Mouse (Mus musculus) gastrocnemius, adult 18-20 months (tissue): ENCODE data around the gene Tldc1. TPM values are rescaled to one million over a fixed set of nuclear protein-coding genes. Genes with fewer than 3 reads are reported as not detected.

ENCODE experiments used
- DNase-seq: peaks from one replicate; pipeline ENCODE4 v3.0.0; 2021; ENCODE audit warnings: low spot score
- total RNA-seq, 2 experiments: library from RNA; stranded (reverse); gene quantifications; 2 replicates each; pipeline ENCODE4 v1.2.3; 2021

Tldc1 gene
- total RNA-seq, 2 experiments from 2014 or later = 3.4 TPM

- DNase-seq = no peak
Measured at GRCm38 (mm10) chr8:119802592-119802991, 24.4 kb upstream of the Tldc1 start.

- no peak for DNase-seq
Measured at GRCm38 (mm10) chr8:119801168-119801567, 23.0 kb upstream of the Tldc1 start.

- DNase-seq = no peak
Measured at GRCm38 (mm10) chr8:119798965-119799264, 20.7 kb upstream of the Tldc1 start.

DNA sequence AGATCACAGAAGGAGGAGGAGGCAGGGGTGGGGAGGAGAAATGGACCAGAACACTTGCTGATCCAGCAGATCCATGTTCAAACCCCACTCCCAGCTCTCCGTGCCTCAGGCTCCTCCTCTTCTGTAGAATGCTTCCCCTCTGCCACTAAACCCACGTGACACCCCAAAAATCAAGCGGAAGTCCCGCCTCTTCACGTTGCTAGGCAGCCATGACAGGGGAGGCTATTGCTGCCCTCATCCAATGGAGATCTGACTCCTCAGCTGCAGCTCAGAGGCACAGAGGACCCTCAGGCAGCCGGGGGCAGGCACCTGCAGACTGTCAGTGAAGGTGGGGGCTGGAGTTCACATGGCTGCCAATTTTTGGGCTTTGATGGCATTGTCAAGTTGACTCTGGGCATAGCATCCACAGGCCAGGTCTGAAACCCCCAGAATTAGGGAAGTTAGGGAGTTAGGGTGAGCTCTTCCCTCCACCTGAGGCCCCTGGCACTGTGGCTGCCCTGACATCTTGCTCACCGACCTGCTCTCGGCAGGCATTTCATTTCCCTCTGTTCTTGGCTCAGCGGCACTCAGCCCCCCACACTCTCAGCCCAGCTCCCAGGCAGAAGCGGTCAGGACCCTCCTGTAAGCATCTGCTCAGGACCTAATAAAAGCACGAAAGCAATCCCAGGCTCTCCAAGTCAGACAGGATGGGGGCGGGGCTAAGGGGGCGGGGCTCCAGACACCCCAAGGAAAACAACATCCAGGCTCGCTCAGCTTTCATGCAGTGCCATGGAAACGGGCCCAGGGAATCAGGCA is 20.2 kb upstream of the Tldc1 start:
- DNase-seq = no peak

- no peak for DNase-seq
Measured at GRCm38 (mm10) chr8:119795651-119796050, 17.4 kb upstream of the Tldc1 start.

GRCm38 (mm10) chr8:119794689-119795088 is 16.5 kb upstream of the Tldc1 start:
- no peak for DNase-seq

DNA sequence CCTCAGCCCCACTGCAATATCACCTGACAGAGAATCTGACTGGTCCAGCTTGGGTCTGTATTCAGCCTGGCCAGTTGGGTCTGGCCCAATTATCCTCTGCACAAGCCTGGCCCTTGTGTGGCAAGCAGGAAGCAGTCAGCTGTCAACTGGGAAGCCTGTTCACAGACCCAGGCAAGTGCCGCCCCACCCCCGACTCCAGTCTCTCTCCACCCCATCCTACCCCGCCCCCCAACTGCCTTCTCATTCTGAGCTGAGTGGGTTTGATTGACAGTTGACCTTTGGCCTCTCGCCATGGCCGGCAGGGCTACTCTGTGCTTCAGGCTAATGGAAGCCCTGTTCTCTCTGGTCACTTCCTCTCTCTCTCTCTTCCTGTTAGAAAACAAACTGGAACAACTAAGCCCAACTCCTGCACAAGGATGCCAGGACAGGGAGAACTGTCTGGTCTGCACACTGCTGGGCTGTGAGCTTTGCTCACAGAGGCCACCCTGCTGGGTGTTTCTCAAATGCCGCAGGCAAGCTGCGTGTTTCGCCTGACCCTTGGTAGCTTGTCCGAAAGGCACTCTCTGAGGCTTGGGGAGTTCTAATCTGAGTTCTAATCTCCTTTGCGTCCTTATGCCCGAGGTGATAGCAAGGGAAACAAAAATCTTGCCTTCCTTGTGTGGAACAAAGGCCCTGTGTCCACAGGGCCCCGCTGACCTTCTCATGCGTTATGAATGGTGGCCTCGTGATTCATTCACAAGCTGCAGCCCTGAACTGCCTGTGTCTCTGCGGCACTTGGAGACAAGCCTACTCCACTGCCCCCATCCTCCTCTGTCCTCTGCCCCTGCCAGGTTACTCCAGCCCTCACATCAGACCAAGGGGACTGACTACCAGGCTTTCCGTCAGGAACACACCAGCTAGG is 13.8 kb upstream of the Tldc1 start:
- no peak for DNase-seq

DNA sequence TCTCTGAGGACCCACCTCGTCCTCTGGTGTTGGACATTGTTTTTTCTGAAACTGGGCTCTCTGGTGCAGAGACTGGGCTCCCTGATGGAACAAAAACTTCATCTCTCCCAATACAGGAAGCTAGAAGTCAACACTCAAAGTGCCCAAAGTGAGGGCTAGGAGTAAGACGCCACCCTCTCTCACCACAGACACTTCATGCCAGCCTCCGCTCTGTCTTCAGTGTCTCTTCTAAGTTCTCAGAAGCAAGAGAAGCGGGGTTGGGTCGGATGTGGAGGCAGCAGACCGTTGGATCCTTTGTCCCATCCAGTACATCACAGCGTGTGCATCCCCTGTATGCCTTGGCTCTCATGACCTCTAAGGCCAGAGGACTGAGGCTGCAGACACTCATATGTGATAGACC is 11.4 kb upstream of the Tldc1 start:
- DNase-seq = no peak

DNA sequence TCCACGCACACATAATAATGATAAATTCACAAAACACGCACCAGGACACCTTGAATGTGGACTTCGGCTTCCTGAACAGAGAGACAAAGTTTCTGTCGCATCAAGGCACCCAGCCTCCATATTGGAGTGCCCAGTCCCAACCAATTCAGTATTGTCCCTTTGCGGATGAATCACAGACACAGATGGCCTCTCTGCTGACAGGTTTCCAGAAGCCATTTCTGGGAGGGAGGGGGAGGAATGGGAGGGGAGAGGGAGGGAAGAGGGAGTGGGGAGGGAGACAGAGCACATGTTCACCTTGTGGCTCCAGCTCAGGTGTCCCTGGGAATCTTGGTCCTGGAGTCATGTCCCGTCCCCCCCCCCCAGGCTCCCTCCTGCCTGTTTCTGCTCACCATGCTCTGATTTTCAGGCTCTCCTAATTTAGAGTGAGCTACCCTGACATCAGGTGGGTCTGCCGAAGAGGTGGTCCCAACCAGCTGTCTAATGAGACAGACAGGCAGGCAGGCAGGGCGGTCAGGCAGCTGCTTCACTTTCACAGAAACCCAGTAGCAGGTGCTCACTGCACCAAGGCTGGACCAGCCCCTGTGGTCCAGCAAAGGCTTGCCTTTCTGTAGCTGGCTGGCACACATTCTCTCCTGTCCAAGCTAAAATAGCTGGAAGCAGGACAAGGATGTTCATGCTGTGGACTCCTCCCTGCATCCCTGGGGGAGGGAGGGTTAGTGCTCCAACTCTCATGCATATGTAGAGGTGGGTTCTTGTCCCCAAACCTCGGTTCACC is 10.6 kb upstream of the Tldc1 start:
- DNase-seq = no peak

- DNase-seq = no peak
Measured at GRCm38 (mm10) chr8:119787341-119787740, 9.1 kb upstream of the Tldc1 start.

GRCm38 (mm10) chr8:119786871-119787270 is 8.7 kb upstream of the Tldc1 start:
- no peak for DNase-seq

- no peak for DNase-seq
Measured at GRCm38 (mm10) chr8:119785764-119786405, 7.7 kb upstream of the Tldc1 start.

GRCm38 (mm10) chr8:119784676-119785075 is 6.5 kb upstream of the Tldc1 start:
- no peak for DNase-seq

DNA sequence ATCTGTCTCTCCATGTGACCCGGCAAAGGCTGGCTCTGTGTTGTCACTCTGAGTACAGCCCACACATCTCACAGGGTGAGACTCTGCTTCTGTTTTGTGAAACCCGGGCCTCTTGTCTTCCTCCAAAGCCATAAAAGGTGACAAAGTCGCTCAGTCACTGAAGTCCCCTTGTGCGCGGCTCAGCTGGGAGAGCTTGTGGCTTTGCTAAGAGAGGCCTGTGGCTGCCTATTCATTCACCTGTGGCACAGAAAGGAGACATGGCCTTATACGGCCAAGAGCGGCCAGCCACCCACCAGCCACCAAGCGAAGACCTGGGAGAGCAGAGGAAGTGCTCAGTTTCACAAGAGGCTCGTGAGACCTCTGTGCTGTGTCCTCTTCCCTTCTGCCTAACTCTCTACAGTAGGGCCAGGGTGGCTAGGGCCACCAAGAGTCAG is 5.9 kb upstream of the Tldc1 start:
- no peak for DNase-seq

DNA sequence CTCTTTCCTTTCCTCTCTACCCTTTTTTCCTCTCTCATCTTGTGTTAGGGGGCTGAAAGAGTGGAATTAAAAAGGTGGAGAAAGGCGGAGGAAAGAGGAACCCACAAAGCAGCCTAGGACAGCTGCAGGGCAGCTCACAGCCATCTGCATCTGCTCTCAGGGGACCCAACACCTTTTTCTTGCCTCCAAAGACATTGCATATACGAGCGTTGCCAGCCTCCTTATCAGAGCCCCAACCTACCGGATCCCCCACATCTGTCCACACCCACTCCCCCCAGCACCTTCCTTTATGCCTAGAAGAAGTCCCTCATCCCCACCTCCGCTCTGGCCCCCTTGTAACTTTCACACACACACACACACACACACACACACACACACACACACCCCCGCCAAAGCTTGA is 5.4 kb upstream of the Tldc1 start:
- DNase-seq = no peak

GRCm38 (mm10) chr8:119782715-119783114 is 4.5 kb upstream of the Tldc1 start:
- DNase-seq = peak; percentile 78

- no peak for DNase-seq
Measured at GRCm38 (mm10) chr8:119781086-119781840, 3.0 kb upstream of the Tldc1 start.

DNA sequence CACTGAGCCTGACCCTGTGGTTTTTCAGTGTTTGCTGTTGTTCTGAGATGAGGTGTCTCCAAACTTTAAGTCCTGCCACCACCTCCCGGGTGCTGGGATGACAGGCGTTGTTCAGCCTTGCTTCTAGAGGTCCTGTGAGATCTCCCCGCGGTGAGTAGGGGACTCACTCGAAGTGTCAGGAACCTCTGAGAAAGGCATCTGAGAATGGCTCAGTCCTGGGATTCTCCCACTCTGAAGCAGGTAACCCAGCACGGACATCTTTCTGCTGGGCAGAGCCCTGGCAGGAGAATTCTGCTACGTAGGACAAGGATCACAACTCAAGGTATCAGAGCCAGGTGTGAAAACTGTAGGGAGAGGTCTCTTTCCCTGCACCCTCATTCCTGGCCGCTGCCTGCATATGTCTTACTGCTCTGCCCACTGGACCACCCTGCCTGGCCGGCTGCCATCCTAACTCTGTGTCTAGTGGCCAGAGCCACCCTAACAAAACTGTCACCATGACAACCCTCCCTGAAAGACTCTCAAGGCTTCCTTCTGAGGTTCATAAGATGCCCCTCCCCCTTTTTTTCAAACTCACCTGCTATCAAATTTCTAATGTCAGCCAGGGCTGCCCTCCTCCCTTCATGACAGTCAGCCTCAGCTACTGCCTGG is 2.3 kb upstream of the Tldc1 start:
- DNase-seq = no peak

DNA sequence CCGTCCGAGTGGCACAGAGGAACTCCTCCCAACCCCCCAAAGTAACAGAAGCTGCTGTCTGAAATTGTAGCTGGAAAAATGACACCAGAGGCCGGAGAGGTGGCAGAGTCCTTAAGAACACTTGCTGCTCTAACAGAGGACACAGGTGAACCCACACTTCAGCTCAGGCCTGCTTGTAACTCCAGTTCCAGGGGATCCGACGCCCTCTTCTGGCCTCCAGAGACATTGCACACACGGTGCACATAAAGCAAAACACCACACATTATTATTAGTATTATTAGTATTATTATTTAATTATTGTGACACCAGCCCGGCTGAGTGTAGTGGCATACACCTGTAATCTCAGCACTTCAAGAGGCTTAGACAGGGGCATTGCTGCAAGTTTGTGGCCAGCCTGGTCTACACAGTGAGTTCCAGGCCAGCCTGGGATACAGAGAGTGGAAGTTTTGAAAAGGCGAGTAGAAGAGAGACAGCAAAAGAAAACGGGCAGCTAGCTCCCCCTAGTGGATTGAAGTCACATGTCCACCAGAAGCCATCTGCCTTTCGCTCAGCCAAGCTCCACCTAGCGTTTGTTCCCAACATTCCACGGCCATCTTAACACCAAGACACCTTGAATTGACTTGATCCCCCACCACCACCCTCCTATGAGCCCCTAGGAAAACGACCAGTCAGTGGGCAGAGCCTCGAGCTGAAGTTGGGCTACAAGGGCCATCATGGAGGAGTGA is 959 bp upstream of the Tldc1 start:
- peak; percentile 88 for DNase-seq

DNA sequence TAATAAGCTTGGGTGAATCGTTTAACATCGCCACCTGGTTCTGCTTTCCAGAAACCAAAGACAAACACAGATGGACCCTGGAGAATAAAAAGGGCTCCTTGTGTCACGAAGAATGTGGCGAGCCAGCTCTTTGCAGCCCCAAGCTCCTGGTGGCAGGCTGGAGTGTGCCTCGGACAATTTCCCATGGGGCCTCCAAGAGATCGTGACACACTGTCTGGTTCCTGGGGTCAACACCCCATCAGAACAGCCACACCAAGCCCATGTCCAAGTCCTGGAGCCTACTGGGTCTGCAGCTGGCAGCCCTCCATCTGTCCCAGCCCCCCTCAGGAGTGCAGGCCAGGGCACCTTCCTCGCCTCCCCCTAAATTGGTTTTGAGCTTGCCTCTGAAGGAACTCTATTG is 451 bp downstream of the Tldc1 start:
- DNase-seq = no peak
